In genomic region chr5:57719594-57720185, GRCm38 (mm10) we compare ENCODE assay signal across 8 mouse cellular contexts. TPM values are rescaled to one million over a fixed set of nuclear protein-coding genes. Genes with fewer than 3 reads are reported as not detected.
A peak's percentile ranks its signal among the peaks of the same experiment; 100 is the strongest.
DNase-seq lines count a peak whose midpoint lies in the region; ATAC-seq and TF ChIP-seq lines count a peak whose summit lies in the region.

No protein-coding gene starts in this region.

- DNase-seq in layer of hippocampus, adult 18-20 months (ENCODE audit: low spot score in 2 of 2), result peak; percentile 36 to 70
- DNase-seq in layer of hippocampus, adult 9-10 months (ENCODE audit: low spot score), result no peak
- peak; percentile 73 for DNase-seq in embryonic facial prominence, embryonic 11.5 days (ENCODE audit: low spot score)
- DNase-seq in kidney, postnatal 0 days (ENCODE audit: low spot score), result peak; percentile 69
- peak; percentile 67 for DNase-seq in urinary bladder, postnatal 25 days (ENCODE audit: low spot score)

- H3K9ac ChIP-seq in embryonic facial prominence, embryonic 11.5 days (replicated peaks; ENCODE audit: low read length), result peak overlapping the region; percentile 64
- H3K9ac ChIP-seq in heart, embryonic 11.5 days (ENCODE audit: low read depth, low read length), result peak overlapping the region; percentile 89
- peak overlapping the region; percentile 60; the same call in 1 of the 2 replicates for H3K9ac ChIP-seq in kidney, postnatal 0 days (ENCODE audit: low read depth, low read length)
- H3K9ac ChIP-seq in liver, embryonic 16.5 days (ENCODE audit: low read depth, low read length), result peak overlapping the region; percentile 16; the same call in 1 of the 2 replicates

- no peaks in the 10 kb centered on the region for H3K9me3 ChIP-seq in embryonic facial prominence, embryonic 11.5 days (replicated peaks; ENCODE audit: control insufficient read depth, low read length)
- no peaks in the 10 kb centered on the region for H3K9me3 ChIP-seq in heart, embryonic 11.5 days (replicated peaks; ENCODE audit: control insufficient read depth, low read length)
- no peaks in the 10 kb centered on the region for H3K9me3 ChIP-seq in kidney, postnatal 0 days (replicated peaks; ENCODE audit: low read length)
- H3K9me3 ChIP-seq in liver, embryonic 16.5 days (replicated peaks; ENCODE audit: control insufficient read depth, low read length), result no peaks in the 10 kb centered on the region

- 1% methylated on average over 58 of the region's 59 CpGs for WGBS in embryonic facial prominence, embryonic 11.5 days
- under 1% methylated on average over 59 of the region's 59 CpGs for WGBS in heart, embryonic 11.5 days (ENCODE audit: insufficient replicate concordance)
- under 1% methylated on average over 59 of the region's 59 CpGs for WGBS in kidney, postnatal 0 days
- WGBS in liver, embryonic 16.5 days (ENCODE audit: insufficient replicate concordance), result under 1% methylated on average over 59 of the region's 59 CpGs
- under 1% methylated on average over 59 of the region's 59 CpGs for WGBS in olfactory bulb, adult 2 months

- no peaks in the 10 kb centered on the region for H3K27me3 ChIP-seq in embryonic facial prominence, embryonic 11.5 days (ENCODE audit: control insufficient read depth, insufficient read depth, low read length)
- no peaks in the 10 kb centered on the region for H3K27me3 ChIP-seq in heart, embryonic 11.5 days (ENCODE audit: control insufficient read depth, insufficient read depth, low read length)
- peaks cover 17% of the 10 kb centered on the region; the same call in 1 of the 2 replicates for H3K27me3 ChIP-seq in kidney, postnatal 0 days (ENCODE audit: insufficient read depth, low read length)
- H3K27me3 ChIP-seq in liver, embryonic 16.5 days (ENCODE audit: control insufficient read depth, insufficient read depth, low read depth, low read length), result peaks cover 72% of the 10 kb centered on the region

- TF ChIP-seq POLR2A in olfactory bulb, adult 2 months (IDR thresholded peaks at IDR 0.05; ENCODE audit: insufficient read depth, low read depth, low read length), result 0 out of 2 replicates have a peak, but pooled peaks have one; percentile 7

- H3K4me3 ChIP-seq in embryonic facial prominence, embryonic 11.5 days (ENCODE audit: low read depth, low read length), result peak overlapping the region; percentile 63
- H3K4me3 ChIP-seq in heart, embryonic 11.5 days (ENCODE audit: low read depth, low read length), result peak overlapping the region; percentile 78
- peak overlapping the region; percentile 66 for H3K4me3 ChIP-seq in kidney, postnatal 0 days (replicated peaks; ENCODE audit: low read depth, low read length)
- peak overlapping the region; percentile 66 for H3K4me3 ChIP-seq in liver, embryonic 16.5 days (ENCODE audit: low read depth, low read length)
- H3K4me3 ChIP-seq in olfactory bulb, adult 2 months (ENCODE audit: insufficient read depth, low read depth, low read length), result peak overlapping the region; percentile 80

- no peak for ATAC-seq in embryonic facial prominence, embryonic 11.5 days (replicated peaks; ENCODE audit: insufficient number of reproducible peaks, low FRiP score, low TSS enrichment, low read depth)
- no peak for ATAC-seq in heart, embryonic 11.5 days (replicated peaks; ENCODE audit: insufficient number of reproducible peaks, low FRiP score, low TSS enrichment)
- ATAC-seq in kidney, postnatal 0 days (replicated peaks; ENCODE audit: low FRiP score, low read depth), result peak; percentile 15; the same call in 1 of the 2 replicates
- ATAC-seq in liver, embryonic 16.5 days (ENCODE audit: low read depth), result no peak

- no peaks in the 10 kb centered on the region for H3K36me3 ChIP-seq in embryonic facial prominence, embryonic 11.5 days (replicated peaks; ENCODE audit: control insufficient read depth, insufficient read depth, low read depth, low read length)
- H3K36me3 ChIP-seq in heart, embryonic 11.5 days (ENCODE audit: control insufficient read depth, insufficient read depth, low read length), result no peaks in the 10 kb centered on the region
- no peaks in the 10 kb centered on the region for H3K36me3 ChIP-seq in kidney, postnatal 0 days (ENCODE audit: insufficient read depth, low read length)
- no peaks in the 10 kb centered on the region for H3K36me3 ChIP-seq in liver, embryonic 16.5 days (ENCODE audit: control insufficient read depth, insufficient read depth)

- H3K4me1 ChIP-seq in embryonic facial prominence, embryonic 11.5 days (ENCODE audit: control insufficient read depth, insufficient read depth, low read length), result no peaks in the 10 kb centered on the region
- H3K4me1 ChIP-seq in heart, embryonic 11.5 days (ENCODE audit: control insufficient read depth, insufficient read depth, low read length), result no peaks in the 10 kb centered on the region
- peaks cover 12% of the 10 kb centered on the region; the same call in 1 of the 2 replicates for H3K4me1 ChIP-seq in kidney, postnatal 0 days (replicated peaks; ENCODE audit: insufficient read depth, low read length)
- H3K4me1 ChIP-seq in liver, embryonic 16.5 days (ENCODE audit: control insufficient read depth, low read depth, low read length), result peaks cover 26% of the 10 kb centered on the region
- 0 out of 2 replicates have a peak, but pooled peaks cover 9% of the 10 kb centered on the region for H3K4me1 ChIP-seq in olfactory bulb, adult 2 months (ENCODE audit: control insufficient read depth, insufficient read depth, low read length)

- TF ChIP-seq CTCF in kidney, postnatal 0 days (IDR thresholded peaks at IDR 0.05; ENCODE audit: low read depth), result peak; percentile 65
- TF ChIP-seq CTCF in olfactory bulb, adult 2 months (IDR thresholded peaks at IDR 0.05; ENCODE audit: insufficient read depth, low read depth, low read length), result peak; percentile 71

- H3K27ac ChIP-seq in embryonic facial prominence, embryonic 11.5 days (replicated peaks; ENCODE audit: low read depth, low read length), result no peak overlapping the region
- H3K27ac ChIP-seq in heart, embryonic 11.5 days (ENCODE audit: low read depth, low read length), result peak overlapping the region; percentile 97
- H3K27ac ChIP-seq in kidney, postnatal 0 days, result no peak overlapping the region
- no peak overlapping the region for H3K27ac ChIP-seq in liver, embryonic 16.5 days (ENCODE audit: low read length)
- H3K27ac ChIP-seq in olfactory bulb, adult 2 months (ENCODE audit: insufficient read depth, low read depth, low read length), result peak overlapping the region; percentile 81

- H3K4me2 ChIP-seq in embryonic facial prominence, embryonic 11.5 days (ENCODE audit: low read depth, low read length), result peak overlapping the region; percentile 88
- peak overlapping the region; percentile 95 for H3K4me2 ChIP-seq in heart, embryonic 11.5 days
- peak overlapping the region; percentile 82 for H3K4me2 ChIP-seq in kidney, postnatal 0 days (ENCODE audit: low read length)
- H3K4me2 ChIP-seq in liver, embryonic 16.5 days (ENCODE audit: low read depth, low read length), result peak overlapping the region; percentile 72

RNA-seq across cellular contexts. Expression of gene Pcdh7, which starts 1.9 kb away (rescaled TPM):
- 10 to 100 TPM; 57.1 to 58.3 TPM for total RNA-seq in layer of hippocampus, adult 18-20 months (2021)
- polyA plus RNA-seq in embryonic facial prominence, embryonic 11.5 days (2014; fragmentation: Nextera tagmentation; extraction: Ambion mirVana), result 7.4 and 8.0 TPM in 2 replicates
- 17.6 and 19.4 TPM in 2 replicates for polyA plus RNA-seq in heart, embryonic 11.5 days (2014; fragmentation: Nextera tagmentation; extraction: Ambion mirVana)
- polyA plus RNA-seq in kidney, postnatal 0 days (2015; fragmentation: Nextera tagmentation; extraction: Ambion mirVana), result 3.5 and 3.6 TPM in 2 replicates
- 0.31 and 0.36 TPM in 2 replicates for polyA plus RNA-seq in liver, embryonic 16.5 days (2015; fragmentation: Nextera tagmentation; extraction: Ambion mirVana)
- not detected in 2 replicates for polyA plus RNA-seq in olfactory bulb, adult 2 months (2012; ENCODE audit: insufficient read depth, insufficient read length, low replicate concordance, missing spikeins)

Comparison
In these comparisons a context has a peak if more than half of its experiments do, and no peak if none do; other contexts are left out.
1. H3K27ac ChIP-seq: peak in heart, embryonic 11.5 days (single experiment) and olfactory bulb, adult 2 months (single experiment); none in embryonic facial prominence, embryonic 11.5 days (single experiment), kidney, postnatal 0 days (single experiment) and liver, embryonic 16.5 days (single experiment).
2. H3K9ac ChIP-seq: peak in every context shown above with its lines; median percentile 89 in heart, embryonic 11.5 days; 64 in embryonic facial prominence, embryonic 11.5 days; 60 in kidney, postnatal 0 days; 16 in liver, embryonic 16.5 days.
3. Peak in every context shown above with its lines, with median percentiles within 50 percentile points of each other: H3K4me2 ChIP-seq and H3K4me3 ChIP-seq.